Mouse (Mus musculus) induced T-regulatory cell, adult 2 months (primary cell): ENCODE results near the gene Rps6ka6.

Source experiments
- DNase-seq: peaks from one replicate; pipeline ENCODE4 v3.0.0-alpha.2; 2012; ENCODE audit warnings: low read depth

The Rps6ka6 gene

GRCm38 (mm10) chrX:111537859-111538258 is at the start of gene Rps6ka6:
Gene Rps6ka6, minus strand, starts transcription at chrX:111537959.
- no peak for DNase-seq

DNA sequence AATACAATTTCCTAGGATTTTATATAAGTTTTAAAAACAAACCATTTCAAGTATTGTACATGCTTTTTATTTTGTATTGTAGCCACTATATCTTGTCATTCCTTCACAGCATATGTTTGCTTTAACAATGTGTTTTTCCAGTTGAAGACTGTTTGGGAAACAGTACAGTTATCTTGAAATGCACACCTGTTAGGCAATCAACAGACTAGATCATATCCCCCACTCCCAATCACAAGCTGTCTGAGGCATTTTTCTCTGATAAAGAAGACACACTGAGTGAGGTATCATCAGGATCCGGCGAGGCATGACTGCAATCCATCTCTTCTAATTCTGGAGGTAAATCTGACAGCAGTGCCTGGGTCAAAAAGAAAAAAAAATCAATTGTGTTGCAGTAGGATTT is 39.3 kb upstream of the Rps6ka6 start:
- DNase-seq: no peak

DNA sequence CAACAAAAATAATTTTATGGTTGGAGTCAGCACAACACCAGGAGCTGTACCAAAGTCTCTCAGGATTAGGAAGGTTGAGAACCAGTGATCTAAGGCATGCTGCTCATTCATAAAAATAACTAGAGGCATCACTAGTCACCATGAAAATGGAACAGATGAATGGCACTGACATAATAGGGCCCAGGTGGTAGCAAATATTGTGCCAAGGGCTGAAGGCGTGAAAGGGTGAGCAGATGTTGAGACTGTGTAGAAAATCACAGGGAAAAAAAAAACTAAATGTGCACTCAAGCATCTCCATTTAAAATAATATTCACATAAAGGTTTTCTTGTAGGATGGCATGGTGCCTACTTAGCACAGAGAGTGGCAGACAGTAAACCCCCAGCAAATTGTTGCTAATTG is 19.6 kb downstream of the Rps6ka6 start:
- no peak for DNase-seq

DNA sequence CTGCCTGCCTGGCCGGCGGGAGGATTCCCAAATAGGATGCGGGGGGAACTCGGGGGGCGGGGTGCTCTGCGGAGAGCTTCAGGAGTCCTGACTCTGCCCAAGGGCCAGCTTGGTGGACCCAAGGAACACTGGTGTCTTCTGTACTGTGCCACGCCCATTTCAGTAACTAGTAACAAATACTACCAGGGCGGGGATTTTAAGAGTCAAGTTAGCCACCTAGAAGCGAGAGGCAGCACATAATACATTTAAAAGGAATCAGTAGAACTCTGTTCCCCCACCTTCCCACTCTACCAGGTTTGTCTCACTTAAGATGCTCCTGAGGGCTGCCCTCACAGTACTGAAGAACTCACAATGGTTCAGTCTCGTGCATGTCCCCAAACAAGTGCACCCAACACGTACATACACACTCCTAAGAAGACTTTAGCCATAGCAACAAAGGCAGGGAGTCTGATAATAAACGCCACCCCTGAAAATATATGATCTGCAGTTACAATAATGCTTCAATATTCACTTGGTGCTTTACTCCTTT is 74.1 kb downstream of the Rps6ka6 start:
- peak; percentile 0 for DNase-seq

DNA sequence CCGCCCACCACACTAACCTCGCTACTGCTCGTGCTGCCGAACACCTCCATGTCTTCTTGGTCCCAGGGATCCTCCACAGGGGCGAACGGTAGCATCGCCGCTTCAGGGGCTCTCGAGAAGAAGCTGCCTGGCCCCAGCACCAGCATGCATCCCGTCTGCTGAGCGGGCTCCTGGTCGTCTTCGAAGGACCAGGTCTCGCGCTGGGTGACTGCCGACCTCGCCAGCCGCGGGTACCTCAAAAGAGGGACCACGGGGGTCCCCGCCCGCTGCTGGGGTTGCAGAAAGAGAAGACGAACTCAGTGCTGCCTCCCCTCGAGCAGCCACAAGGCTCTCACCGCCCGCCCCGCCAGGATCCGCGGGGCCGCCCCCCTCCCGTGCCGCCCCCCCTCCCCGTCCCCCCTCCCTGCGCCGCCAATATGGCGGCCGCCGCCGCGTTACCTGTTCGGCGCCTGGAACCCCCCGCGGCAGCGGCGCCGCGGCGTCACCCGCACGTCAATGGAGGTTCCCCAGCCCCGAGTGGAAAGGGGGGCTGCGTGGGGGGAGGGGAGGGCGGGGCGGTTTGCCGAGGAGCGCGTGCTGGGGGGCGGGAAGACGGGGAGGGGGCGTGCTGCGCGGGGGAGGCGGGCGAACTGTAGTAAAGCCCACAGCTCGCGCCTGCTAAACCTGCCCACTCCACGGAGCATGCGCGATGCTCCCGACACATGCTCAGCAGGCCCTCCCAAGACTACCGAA is 74.8 kb downstream of the Rps6ka6 start:
- DNase-seq: no peak

- DNase-seq: peak; percentile 0
These were observed 75.3 kb downstream of the Rps6ka6 start for GRCm38 (mm10) chrX:111462495-111462832.

DNA sequence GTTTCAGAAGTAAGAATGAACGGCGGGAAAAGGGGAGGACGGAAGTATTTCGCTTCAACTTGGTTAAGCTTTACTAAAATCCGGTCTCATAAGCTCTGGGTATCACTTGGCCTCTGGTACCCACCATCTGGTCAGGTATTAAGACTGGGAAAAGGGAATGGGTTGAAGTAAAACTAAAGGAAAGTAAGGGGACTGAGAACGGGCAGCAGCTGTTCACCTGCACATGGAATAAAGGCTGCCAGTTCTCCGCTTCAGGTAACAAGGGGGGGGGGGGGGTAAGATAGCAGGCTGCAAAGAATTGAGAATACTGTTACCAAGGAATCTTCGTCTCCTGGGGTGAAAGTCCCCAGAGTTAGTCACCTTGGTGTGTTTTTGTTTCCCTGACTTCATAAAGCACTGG is 75.7 kb downstream of the Rps6ka6 start:
- peak; percentile 0 for DNase-seq

GRCm38 (mm10) chrX:111460166-111460565 is 77.6 kb downstream of the Rps6ka6 start:
- no peak for DNase-seq

GRCm38 (mm10) chrX:111436571-111436970 is 101.2 kb downstream of the Rps6ka6 start:
- DNase-seq: no peak

DNA sequence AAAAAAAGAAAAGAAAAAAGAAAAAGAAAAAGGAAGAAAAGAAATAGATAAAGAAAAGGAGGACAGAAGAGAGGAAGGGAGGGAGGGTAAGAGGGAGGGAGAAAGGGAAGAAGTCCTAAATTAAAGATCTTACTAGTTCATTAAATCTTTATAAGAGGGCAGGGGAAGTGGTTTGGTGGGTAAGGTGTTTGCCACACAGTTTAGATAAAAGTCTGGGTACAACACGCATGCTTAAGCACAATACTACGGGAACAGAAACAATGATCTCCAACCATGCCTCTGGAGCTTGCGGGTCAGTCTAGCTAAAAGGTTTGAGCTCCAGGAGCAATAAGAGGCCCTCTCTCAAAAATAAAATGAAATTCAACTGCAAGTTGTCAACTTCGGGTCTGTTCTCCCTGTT is 123.0 kb downstream of the Rps6ka6 start:
- DNase-seq: no peak

- no peak for DNase-seq
These were observed 132.9 kb downstream of the Rps6ka6 start for GRCm38 (mm10) chrX:111404816-111405215.

GRCm38 (mm10) chrX:111377020-111377419 is 160.7 kb downstream of the Rps6ka6 start:
- no peak for DNase-seq

DNA sequence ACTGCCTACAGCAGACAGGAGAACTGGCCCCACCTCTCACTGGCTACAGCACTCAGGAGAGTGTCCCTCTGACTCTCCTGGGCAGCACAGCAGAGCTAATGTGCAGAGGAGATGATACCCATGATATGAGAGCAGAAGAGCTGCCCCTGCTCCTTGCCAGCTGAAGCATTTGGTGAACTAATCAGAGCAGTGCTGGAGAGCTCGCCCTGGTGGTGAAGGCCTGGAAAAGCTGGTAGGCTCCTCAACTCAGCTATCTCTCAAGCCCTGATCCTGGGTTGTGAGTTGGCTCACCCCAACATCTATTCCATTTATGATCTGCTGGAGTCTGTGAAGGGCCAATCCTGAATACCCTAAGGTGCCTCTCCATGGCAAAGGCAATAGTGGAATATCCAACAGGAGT is 163.6 kb downstream of the Rps6ka6 start:
- DNase-seq: no peak
